Mouse (Mus musculus) gastrocnemius, adult 18-20 months (tissue): Measurements from ENCODE around the gene Insl6. TPM values are rescaled to one million over a fixed set of nuclear protein-coding genes. Genes with fewer than 3 reads are reported as not detected.

Experiments
- DNase-seq: peaks from one replicate; pipeline ENCODE4 v3.0.0; 2021; ENCODE audit warnings: low spot score
- total RNA-seq, 2 experiments: library from RNA; stranded (reverse); gene quantifications; 2 replicates each; pipeline ENCODE4 v1.2.3; 2021

Insl6 gene
- total RNA-seq, 2 experiments from 2014 or later, result not detected

- DNase-seq, result peak; percentile 84
Measured at GRCm38 (mm10) chr19:29354895-29355877, 30.0 kb upstream of the Insl6 start.

- DNase-seq, result no peak
Measured at GRCm38 (mm10) chr19:29350991-29351390, 25.8 kb upstream of the Insl6 start.

GRCm38 (mm10) chr19:29345636-29346035 lies 20.5 kb upstream of the Insl6 start:
- no peak for DNase-seq

- DNase-seq, result no peak
Measured at GRCm38 (mm10) chr19:29344868-29345267, 19.7 kb upstream of the Insl6 start.

GRCm38 (mm10) chr19:29342281-29342680 lies 17.1 kb upstream of the Insl6 start:
- no peak for DNase-seq

- DNase-seq, result no peak
Measured at GRCm38 (mm10) chr19:29341029-29341428, 15.9 kb upstream of the Insl6 start.

GRCm38 (mm10) chr19:29336624-29337023 lies 11.5 kb upstream of the Insl6 start:
- no peak for DNase-seq

- peak; percentile 6 for DNase-seq
Measured at GRCm38 (mm10) chr19:29334068-29334745, 9.1 kb upstream of the Insl6 start, which contains the start of gene Rln1. Rln1 (minus strand) TSS chr19:29334670.

GRCm38 (mm10) chr19:29326822-29327552 lies 1.8 kb upstream of the Insl6 start:
- DNase-seq, result no peak

GRCm38 (mm10) chr19:29326396-29326795 lies 1.2 kb upstream of the Insl6 start:
- no peak for DNase-seq

- no peak for DNase-seq
Measured at GRCm38 (mm10) chr19:29325852-29326180, 660 bp upstream of the Insl6 start.

GRCm38 (mm10) chr19:29323416-29324049 lies 1.6 kb downstream of the Insl6 start:
- no peak for DNase-seq

GRCm38 (mm10) chr19:29312661-29313060 lies 12.5 kb downstream of the Insl6 start:
- DNase-seq, result no peak

GRCm38 (mm10) chr19:29311791-29312190 lies 13.4 kb downstream of the Insl6 start:
- DNase-seq, result no peak

- no peak for DNase-seq
Measured at GRCm38 (mm10) chr19:29308832-29309231, 16.3 kb downstream of the Insl6 start.

- DNase-seq, result no peak
Measured at GRCm38 (mm10) chr19:29302119-29302518, 23.0 kb downstream of the Insl6 start.

- DNase-seq, result no peak
Measured at GRCm38 (mm10) chr19:29300919-29301318, 24.2 kb downstream of the Insl6 start.

GRCm38 (mm10) chr19:29297366-29297765 lies 27.8 kb downstream of the Insl6 start:
- DNase-seq, result no peak

GRCm38 (mm10) chr19:29296166-29296565 lies 29.0 kb downstream of the Insl6 start:
- DNase-seq, result no peak

GRCm38 (mm10) chr19:29294756-29295155 lies 30.4 kb downstream of the Insl6 start:
- no peak for DNase-seq

- DNase-seq, result no peak
Measured at GRCm38 (mm10) chr19:29292546-29292945, 32.6 kb downstream of the Insl6 start.
